Mouse (Mus musculus): Measurements from ENCODE around the gene Klhl26. TPM values are rescaled to one million over a fixed set of nuclear protein-coding genes. Genes with fewer than 3 reads are reported as not detected.

Gene Klhl26
- polyA plus RNA-seq, 1 experiment, result not detected

DNA sequence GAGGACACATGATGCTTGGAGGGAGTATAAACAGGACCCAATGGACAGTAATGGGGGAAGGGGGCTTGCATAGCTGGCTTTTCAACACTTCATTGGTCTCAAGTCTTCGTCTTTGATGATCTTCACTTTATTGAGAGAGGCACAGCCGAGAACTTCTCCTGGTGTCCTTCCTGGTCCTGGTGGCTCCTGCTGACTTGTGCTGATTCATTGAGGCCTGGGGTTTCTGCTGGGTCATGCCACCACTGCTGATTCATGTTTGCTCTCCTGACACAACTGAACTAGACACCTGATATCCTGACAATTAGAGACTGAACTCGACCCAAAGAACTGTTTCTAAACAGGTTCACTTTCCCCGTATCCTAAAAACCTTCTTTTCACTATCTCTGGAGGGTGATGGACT, 33.4 kb downstream of the Klhl26 start:
- Histone ChIP-seq H3K27ac (ENCODE audit: insufficient read depth, low read depth, low read length) (no peak overlapping the region), H3K4me3 (ENCODE audit: insufficient read depth, low read depth, low read length) (no peak overlapping the region), H3K4me1 (ENCODE audit: control insufficient read depth, insufficient read depth, low read length) (peaks cover 9% of the 10 kb centered on the region)
- no peak for TF ChIP-seq CTCF (IDR thresholded peaks at IDR 0.05; ENCODE audit: insufficient read depth, low read depth, low read length)
- no peak for TF ChIP-seq POLR2A (IDR thresholded peaks at IDR 0.05; ENCODE audit: insufficient read depth, low read depth, low read length)
- WGBS, result 85% methylated on average over 4 of the region's 4 CpGs

GRCm38 (mm10) chr8:70441565-70441964, 35.2 kb downstream of the Klhl26 start:
- Histone ChIP-seq H3K4me3 (ENCODE audit: insufficient read depth, low read depth, low read length) (no peak overlapping the region), H3K4me1 (ENCODE audit: control insufficient read depth, insufficient read depth, low read length) (peaks cover 18% of the 10 kb centered on the region), H3K27ac (ENCODE audit: insufficient read depth, low read depth, low read length) (no peak overlapping the region)
- no peak for TF ChIP-seq POLR2A (IDR thresholded peaks at IDR 0.05; ENCODE audit: insufficient read depth, low read depth, low read length)
- TF ChIP-seq CTCF (IDR thresholded peaks at IDR 0.05; ENCODE audit: insufficient read depth, low read depth, low read length), result no peak
- 71% methylated on average over 3 of the region's 3 CpGs for WGBS

DNA sequence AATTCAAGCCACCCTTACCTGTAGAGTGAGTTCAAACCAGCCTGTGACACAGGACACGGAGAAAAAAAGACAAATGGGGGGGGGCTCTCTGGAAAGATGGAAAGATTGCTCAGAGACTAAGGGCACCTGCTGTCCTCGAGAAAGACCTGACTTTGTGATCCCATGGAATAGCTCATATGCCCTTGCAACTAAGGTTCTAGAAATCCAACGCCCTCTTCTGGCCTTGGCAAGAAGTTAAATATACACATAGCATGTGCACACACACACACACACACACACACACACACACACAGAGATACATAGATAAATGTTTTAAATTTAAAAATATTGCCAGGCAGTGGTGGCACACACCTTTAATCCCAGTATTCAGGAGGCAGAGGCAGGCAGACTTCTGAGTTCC, 36.5 kb downstream of the Klhl26 start:
- Histone ChIP-seq H3K4me3 (ENCODE audit: insufficient read depth, low read depth, low read length) (no peak overlapping the region), H3K27ac (ENCODE audit: insufficient read depth, low read depth, low read length) (no peak overlapping the region), H3K4me1 (ENCODE audit: control insufficient read depth, insufficient read depth, low read length) (peaks cover 22% of the 10 kb centered on the region)
- WGBS, result 47% methylated on average over 3 of the region's 3 CpGs
- TF ChIP-seq CTCF (IDR thresholded peaks at IDR 0.05; ENCODE audit: insufficient read depth, low read depth, low read length) (no peak), POLR2A (IDR thresholded peaks at IDR 0.05; ENCODE audit: insufficient read depth, low read depth, low read length) (no peak)

GRCm38 (mm10) chr8:70439848-70440179, 37.0 kb downstream of the Klhl26 start:
- H3K27ac ChIP-seq (ENCODE audit: insufficient read depth, low read depth, low read length), result peak overlapping the region; percentile 79
- TF ChIP-seq POLR2A (IDR thresholded peaks at IDR 0.05; ENCODE audit: insufficient read depth, low read depth, low read length), result no peak
- no peak for TF ChIP-seq CTCF (IDR thresholded peaks at IDR 0.05; ENCODE audit: insufficient read depth, low read depth, low read length)
- WGBS, result 2% methylated on average over 7 of the region's 7 CpGs
- H3K4me1 ChIP-seq (ENCODE audit: control insufficient read depth, insufficient read depth, low read length), result peaks cover 23% of the 10 kb centered on the region
- H3K4me3 ChIP-seq (ENCODE audit: insufficient read depth, low read depth, low read length), result peak overlapping the region; percentile 83

- H3K4me3 ChIP-seq (ENCODE audit: insufficient read depth, low read depth, low read length), result peak within 1 kb of the TSS; percentile 87
- WGBS, result under 1% methylated on average over 70 of the region's 70 CpGs
- H3K27ac ChIP-seq (ENCODE audit: insufficient read depth, low read depth, low read length), result peak within 1 kb of the TSS; percentile 79
- H3K4me1 ChIP-seq (ENCODE audit: control insufficient read depth, insufficient read depth, low read length), result peaks cover 25% of the 10 kb centered on the region
- peak; percentile 95 for TF ChIP-seq POLR2A (IDR thresholded peaks at IDR 0.05; ENCODE audit: insufficient read depth, low read depth, low read length)
- no peak for TF ChIP-seq CTCF (IDR thresholded peaks at IDR 0.05; ENCODE audit: insufficient read depth, low read depth, low read length)
These were observed 37.5 kb downstream of the Klhl26 start, which contains the start of gene Crtc1 for GRCm38 (mm10) chr8:70439055-70439847. Crtc1 (minus strand) TSS chr8:70439579.

GRCm38 (mm10) chr8:70438423-70438822, 38.3 kb downstream of the Klhl26 start:
- H3K4me1 ChIP-seq (ENCODE audit: control insufficient read depth, insufficient read depth, low read length), result peaks cover 25% of the 10 kb centered on the region
- H3K4me3 ChIP-seq (ENCODE audit: insufficient read depth, low read depth, low read length), result peak overlapping the region; percentile 87
- 83% methylated on average over 2 of the region's 2 CpGs for WGBS
- no peak for TF ChIP-seq CTCF (IDR thresholded peaks at IDR 0.05; ENCODE audit: insufficient read depth, low read depth, low read length)
- no peak for TF ChIP-seq POLR2A (IDR thresholded peaks at IDR 0.05; ENCODE audit: insufficient read depth, low read depth, low read length)
- no peak overlapping the region for H3K27ac ChIP-seq (ENCODE audit: insufficient read depth, low read depth, low read length)

DNA sequence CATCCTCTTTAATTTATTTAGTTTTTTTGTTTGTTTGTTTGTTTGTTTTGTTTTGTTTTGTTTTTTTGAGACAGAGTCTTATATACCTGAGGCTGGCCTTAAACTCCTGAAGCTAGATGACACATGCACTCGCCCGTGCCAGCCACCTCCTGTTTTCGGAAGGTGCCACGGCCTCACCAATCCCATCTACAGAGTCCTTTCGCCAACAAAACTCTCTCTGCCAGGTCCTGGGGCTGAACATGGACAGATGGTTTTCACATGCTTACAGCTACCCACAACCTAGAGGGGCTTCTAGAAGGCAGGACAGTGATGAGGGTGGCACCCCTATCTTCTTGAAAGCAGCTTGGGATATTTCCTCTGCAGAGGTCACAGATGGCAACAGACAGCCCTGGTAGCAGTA, 41.6 kb downstream of the Klhl26 start:
- Histone ChIP-seq H3K4me3 (ENCODE audit: insufficient read depth, low read depth, low read length) (no peak overlapping the region), H3K4me1 (ENCODE audit: control insufficient read depth, insufficient read depth, low read length) (peaks cover 33% of the 10 kb centered on the region), H3K27ac (ENCODE audit: insufficient read depth, low read depth, low read length) (no peak overlapping the region)
- TF ChIP-seq POLR2A (IDR thresholded peaks at IDR 0.05; ENCODE audit: insufficient read depth, low read depth, low read length), result no peak
- no peak for TF ChIP-seq CTCF (IDR thresholded peaks at IDR 0.05; ENCODE audit: insufficient read depth, low read depth, low read length)
- WGBS, result 90% methylated on average over 5 of the region's 5 CpGs

DNA sequence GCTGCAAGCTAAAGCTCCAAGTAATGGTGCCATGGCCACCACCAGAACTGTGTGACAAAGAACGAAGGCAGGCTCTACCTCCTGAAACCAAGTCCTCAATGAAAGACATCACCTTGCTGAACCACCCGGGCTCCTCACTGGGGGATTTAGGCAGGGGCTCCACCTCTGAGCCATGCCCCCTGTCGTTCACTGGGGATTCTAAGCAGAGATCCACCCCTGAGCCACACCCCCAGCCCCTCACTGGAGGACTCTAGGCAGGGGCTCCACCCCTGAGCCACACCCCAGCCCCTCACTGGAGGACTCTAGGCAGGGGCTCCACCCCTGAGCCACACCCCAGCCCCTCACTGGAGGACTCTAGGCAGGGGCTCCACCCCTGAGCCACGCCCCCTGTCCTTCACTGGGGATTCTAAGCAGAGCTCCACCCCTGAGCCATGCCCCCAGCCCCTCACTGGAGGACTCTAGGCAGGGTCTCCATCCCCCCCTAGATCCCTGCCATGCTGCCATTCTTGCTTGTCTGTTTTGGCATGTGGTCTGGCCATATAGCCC, 43.7 kb downstream of the Klhl26 start:
- 52% methylated on average over 4 of the region's 4 CpGs for WGBS

DNA sequence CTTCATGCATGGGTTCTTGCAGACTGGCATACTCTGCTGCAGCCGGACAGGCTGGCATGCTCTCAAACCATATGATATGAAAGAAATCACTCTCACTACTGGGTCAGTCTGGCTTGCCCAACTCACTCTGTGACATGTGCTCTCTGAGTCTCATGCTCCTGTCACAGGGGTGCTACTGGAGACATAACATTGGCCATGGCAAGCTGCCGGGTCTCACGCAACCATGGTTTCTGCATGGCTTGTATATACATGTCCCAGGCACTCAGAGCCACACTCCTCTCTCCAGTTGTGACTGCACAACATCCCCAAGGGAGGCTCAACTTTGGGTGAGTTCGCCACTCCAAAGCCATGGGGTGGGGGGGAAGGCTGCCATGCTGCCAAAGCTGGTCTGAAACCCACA, 45.6 kb downstream of the Klhl26 start:
- no peak overlapping the region for H3K4me3 ChIP-seq (ENCODE audit: insufficient read depth, low read depth, low read length)
- WGBS, result 95% methylated on average over 4 of the region's 4 CpGs
- TF ChIP-seq CTCF (IDR thresholded peaks at IDR 0.05; ENCODE audit: insufficient read depth, low read depth, low read length), result no peak
- no peak for TF ChIP-seq POLR2A (IDR thresholded peaks at IDR 0.05; ENCODE audit: insufficient read depth, low read depth, low read length)
- no peak overlapping the region for H3K27ac ChIP-seq (ENCODE audit: insufficient read depth, low read depth, low read length)
- peaks cover 33% of the 10 kb centered on the region for H3K4me1 ChIP-seq (ENCODE audit: control insufficient read depth, insufficient read depth, low read length)

More for the DNA sequence above, 43.7 kb downstream of the Klhl26 start:
- no peak overlapping the region for H3K27ac ChIP-seq (ENCODE audit: insufficient read depth, low read depth, low read length)
- H3K4me3 ChIP-seq (ENCODE audit: insufficient read depth, low read depth, low read length), result no peak overlapping the region
- peaks cover 34% of the 10 kb centered on the region for H3K4me1 ChIP-seq (ENCODE audit: control insufficient read depth, insufficient read depth, low read length)
- TF ChIP-seq POLR2A (IDR thresholded peaks at IDR 0.05; ENCODE audit: insufficient read depth, low read depth, low read length), result no peak
- no peak for TF ChIP-seq CTCF (IDR thresholded peaks at IDR 0.05; ENCODE audit: insufficient read depth, low read depth, low read length)
